ENCODE assay signal across 27 mouse cellular contexts in the genomic region with DNA sequence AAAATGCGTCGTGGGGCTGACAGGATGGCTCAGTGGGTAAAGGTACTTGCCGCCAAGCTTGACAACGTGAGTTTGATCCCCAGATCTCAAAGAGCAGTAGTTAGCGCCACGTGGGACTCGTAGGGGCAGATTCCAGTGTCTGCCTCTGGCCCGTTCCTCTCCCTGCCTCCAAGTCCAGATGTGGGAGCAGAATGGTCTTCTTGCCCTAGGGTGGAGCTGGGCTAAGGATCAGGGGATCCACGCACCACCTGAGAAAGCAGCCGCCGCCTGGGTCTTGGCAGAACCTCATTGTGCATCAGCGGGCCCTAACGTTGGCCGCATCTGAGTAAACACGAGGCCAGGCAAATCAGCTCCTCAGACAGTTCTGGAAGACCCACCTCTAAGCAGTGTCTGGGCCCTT.
"Had no signal": no experiment of that assay in that cellular context is flagged by ENCODE, and none has a peak within 500 bp of the region (broad histone marks: within the 10 kb centered on the region; RNA-seq: fewer than 3 reads in every experiment).

No protein-coding gene starts in this region.

- H3K27ac ChIP-seq: heart, embryonic 13.5 days; heart, embryonic 15.5 days; hindbrain, embryonic 10.5 days; hindbrain, embryonic 12.5 days; hindbrain, embryonic 14.5 days; intestine, embryonic 15.5 days; layer of hippocampus, adult 2 months; left cerebral cortex, adult 2 months; limb, embryonic 10.5 days; limb, embryonic 12.5 days; liver, embryonic 13.5 days; liver, embryonic 15.5 days had no signal

- H3K36me3 ChIP-seq: heart, embryonic 15.5 days; hindbrain, embryonic 12.5 days had no signal

- H3K4me3 ChIP-seq: heart, embryonic 13.5 days; heart, embryonic 15.5 days; hindbrain, embryonic 10.5 days; hindbrain, embryonic 12.5 days; intestine, embryonic 15.5 days; layer of hippocampus, adult 2 months; left cerebral cortex, adult 2 months; limb, embryonic 10.5 days; limb, embryonic 12.5 days; liver, embryonic 13.5 days; liver, embryonic 15.5 days had no signal

- H3K27me3 ChIP-seq: heart, embryonic 15.5 days; hindbrain, embryonic 12.5 days; intestine, embryonic 15.5 days; limb, embryonic 12.5 days; liver, embryonic 15.5 days had no signal

- H3K9me3 ChIP-seq: heart, embryonic 13.5 days; heart, embryonic 15.5 days; hindbrain, embryonic 10.5 days; hindbrain, embryonic 12.5 days; intestine, embryonic 15.5 days; limb, embryonic 10.5 days; limb, embryonic 12.5 days; liver, embryonic 13.5 days; liver, embryonic 15.5 days had no signal

- DNase-seq: gastrocnemius, postnatal 10 days; gastrocnemius, postnatal 36 days; heart, postnatal 14 days; heart, postnatal 36 days; kidney, adult 18-20 months; kidney, adult 8-10 months; kidney, postnatal 10 days; kidney, postnatal 25 days; kidney, postnatal 4 days; liver; liver, embryonic 13.5 days; liver, postnatal 0 days had no signal

- H3K9ac ChIP-seq: heart, embryonic 13.5 days; heart, embryonic 15.5 days; hindbrain, embryonic 12.5 days; hindbrain, embryonic 14.5 days; intestine, embryonic 15.5 days; limb, embryonic 12.5 days; liver, embryonic 15.5 days; liver, postnatal 0 days had no signal

- H3K4me2 ChIP-seq: heart, embryonic 13.5 days; heart, embryonic 15.5 days; hindbrain, embryonic 12.5 days; hindbrain, embryonic 14.5 days; intestine, embryonic 15.5 days; limb, embryonic 12.5 days; liver, embryonic 11.5 days; liver, embryonic 13.5 days; liver, embryonic 15.5 days had no signal

- ATAC-seq: hindbrain, embryonic 16.5 days; inflammation-experienced regulatory T-cells, adult 6 months; intestine, embryonic 15.5 days; intestine, postnatal 0 days; liver, postnatal 0 days had no signal
